Mouse (Mus musculus) effector memory CD4-positive, alpha-beta T cell, adult 5 months (primary cell): ENCODE data around the gene Zfp697. TPM values are rescaled to one million over a fixed set of nuclear protein-coding genes. Genes with fewer than 3 reads are reported as not detected.

Source experiments
- polyA plus RNA-seq: library from polyadenylated mRNA; unstranded; fragments of 100-300 nt; shearing (Covaris generic); gene quantifications from one replicate; pipeline ENCODE4 v1.2.1, GENCODE M21; 2017

The Zfp697 gene
- polyA plus RNA-seq, result not detected

GRCm38 (mm10) chr3:98382246-98382939, at the start of gene Zfp697:
Zfp697 (plus strand) TSS chr3:98382461.

GRCm38 (mm10) chr3:98339706-98340109, 42.6 kb upstream of the Zfp697 start, which contains the start of gene Phgdh:
Phgdh (minus strand) TSS chr3:98339990.

GRCm38 (mm10) chr3:98457026-98457425, 74.8 kb downstream of the Zfp697 start, which contains the start of gene Gm4450:
Gm4450 (minus strand) TSS chr3:98457126.

GRCm38 (mm10) chr3:98510414-98510813, 128.2 kb downstream of the Zfp697 start, which contains the start of gene Hsd3b4:
Hsd3b4 (minus strand) TSS chr3:98510514.

DNA sequence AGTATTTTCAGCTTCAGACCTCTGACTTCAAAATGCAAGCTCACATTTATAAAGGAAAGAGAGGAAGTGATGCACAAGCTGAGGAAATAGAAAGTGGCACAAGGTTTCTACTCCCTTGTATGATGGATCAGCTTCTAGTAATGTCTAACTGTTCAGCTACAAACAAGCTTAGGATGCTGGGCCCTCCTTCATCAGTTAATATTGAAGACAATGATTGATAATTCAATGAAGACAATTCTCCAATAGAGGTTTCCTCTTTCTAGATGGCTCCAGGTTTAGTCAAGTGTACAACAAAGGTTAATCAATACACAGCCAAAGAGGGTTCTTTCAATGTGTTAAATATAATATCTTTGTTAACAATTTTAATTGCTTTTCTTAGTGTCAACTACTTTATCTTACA, 206.4 kb downstream of the Zfp697 start, which contains the start of gene Gm10681:
Gm10681 (minus strand) TSS at position 101 of the 400 bp plus-strand sequence.

DNA sequence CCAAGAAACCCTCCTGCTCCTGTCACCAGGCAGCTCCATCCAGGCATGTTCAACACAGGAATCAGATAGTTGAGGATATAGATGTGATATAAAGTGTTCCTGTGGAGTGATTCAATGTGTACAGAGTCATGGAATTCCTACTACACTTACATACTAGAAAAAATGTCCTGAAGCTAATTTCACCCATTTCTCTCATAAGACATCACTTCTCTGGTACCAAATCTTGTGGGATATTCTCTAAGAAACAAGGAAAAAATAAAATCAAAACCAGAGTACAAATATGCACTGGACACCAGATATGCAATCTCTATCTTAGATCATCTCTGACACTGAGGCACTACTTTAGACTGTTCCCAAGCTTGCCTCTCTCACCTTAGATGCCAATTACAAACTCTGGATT, 247.9 kb downstream of the Zfp697 start, which contains the start of gene Hsd3b5:
Hsd3b5 (minus strand) TSS at position 101 of the 400 bp plus-strand sequence.

GRCm38 (mm10) chr3:98724376-98724775, 342.1 kb downstream of the Zfp697 start, which contains the start of gene Hsd3b2:
Hsd3b2 (minus strand) TSS chr3:98724543.

Other genes starting within 250 kb of the Zfp697 start
- not detected for gene Adam30, start 221.8 kb upstream of the Zfp697 start, polyA plus RNA-seq
- gene Reg4, start 160.3 kb upstream of the Zfp697 start, polyA plus RNA-seq, result not detected
- gene Hmgcs2, start 102.0 kb upstream of the Zfp697 start, polyA plus RNA-seq, result not detected
- gene Phgdh, start 42.5 kb upstream of the Zfp697 start, polyA plus RNA-seq, result 64.3 TPM
- not detected for gene Gm4450, start 74.7 kb downstream of the Zfp697 start, polyA plus RNA-seq
- gene Hsd3b4, start 128.1 kb downstream of the Zfp697 start, polyA plus RNA-seq, result not detected
- not detected for gene Gm10681, start 206.3 kb downstream of the Zfp697 start, polyA plus RNA-seq
- gene Hsd3b5, start 247.8 kb downstream of the Zfp697 start, polyA plus RNA-seq, result not detected